Mouse (Mus musculus) Patski (cell line): ENCODE results near the gene Lrp4. TPM values are rescaled to one million over a fixed set of nuclear protein-coding genes. Genes with fewer than 3 reads are reported as not detected.

Source experiments
- ATAC-seq: fragments of 100-300 bp; one replicate; pipeline ENCODE4 v1.8.0; 2021
- CTCF ChIA-PET: fragments of 350-600 bp; sonication (Branson Sonifier 250); formaldehyde crosslinking; loops from one replicate; lab custom pipeline; 2022; ENCODE audit warnings: inconsistent platforms; lab: Charles Lee
- POLR2A ChIA-PET: fragments of 350-600 bp; sonication (Branson Sonifier 250); formaldehyde crosslinking; loops from one replicate; lab custom pipeline; 2022; ENCODE audit warnings: antibody characterized with exemption, inconsistent platforms; lab: Charles Lee
- DNase-seq: peaks from one replicate; pipeline ENCODE4 v3.0.0-alpha.2; 2011; ENCODE audit warnings: low read depth, low spot score
- H3K27me3 ChIP-seq: fragments of 371-371 bp; one replicate; pipeline ENCODE4 v1.5.1; 2021
- CTCF ChIP-seq: fragments of 100-300 bp; IDR thresholded peaks from one replicate; pipeline ENCODE4 v1.5.1; 2021
- in situ Hi-C: fragments of 300-500 bp; cut with MboI; formaldehyde crosslinking; loops from 3 replicates; pipeline ENCODE4 v1.11.1; 2018; ENCODE audit warnings: low pct_unique_long_range_greater_than_20kb, mixed read lengths
- polyA plus RNA-seq: library from polyadenylated mRNA; unstranded; gene quantifications from one replicate; pipeline ENCODE4 v1.2.3, GENCODE M21; 2021

Lrp4 gene
- polyA plus RNA-seq, result 3.4 TPM

GRCm38 (mm10) chr2:91457259-91457655, at the start of gene Lrp4:
Gene Lrp4 (plus strand): TSS chr2:91457511.
- TF ChIP-seq CTCF, result no peak

GRCm38 (mm10) chr2:91408031-91408430, 49.3 kb upstream of the Lrp4 start:
- in situ Hi-C loops, result no loop called here
- TF ChIP-seq CTCF, result no peak
- H3K27me3 ChIP-seq, result no peaks in the 10 kb centered on the region
- ChIA-PET POLR2A (no interaction called here), CTCF (interaction anchor here (1.2 kb wide), 1 partner anchor 9 kb away, joined by 5 read pairs; no protein-coding TSS in a partner anchor)
- no peak for ATAC-seq
- no peak for DNase-seq

More at GRCm38 (mm10) chr2:91457259-91457655, at the start of gene Lrp4:
- ATAC-seq (peak; percentile 26), DNase-seq (no peak)
- H3K27me3 ChIP-seq, result no peaks in the 10 kb centered on the region
- ChIA-PET POLR2A (no interaction called here), CTCF (interaction anchor here (1.9 kb wide), 1 partner anchor 24 kb away, joined by 5 read pairs; no protein-coding TSS in a partner anchor)
- in situ Hi-C loops, result no loop called here

- in situ Hi-C loops, result no loop called here
- CTCF ChIA-PET, result interaction anchor here (1.0 kb wide), 1 partner anchor 11 kb away, joined by 4 read pairs; no protein-coding TSS in a partner anchor
- DNase-seq (no peak), ATAC-seq (peak; percentile 54)
- POLR2A ChIA-PET, result no interaction called here
- TF ChIP-seq CTCF, result no peak
- no peaks in the 10 kb centered on the region for H3K27me3 ChIP-seq
These were observed 45.8 kb upstream of the Lrp4 start for GRCm38 (mm10) chr2:91411473-91411872.

- ATAC-seq (no peak), DNase-seq (no peak)
- ChIA-PET POLR2A (no interaction called here), CTCF (interaction anchor here (1.0 kb wide), 1 partner anchor 12 kb away, joined by 4 read pairs; no protein-coding TSS in a partner anchor)
- in situ Hi-C loops, result no loop called here
- no peaks in the 10 kb centered on the region for H3K27me3 ChIP-seq
- no peak for TF ChIP-seq CTCF
These were observed 45.0 kb upstream of the Lrp4 start for GRCm38 (mm10) chr2:91412361-91412760.

- DNase-seq (no peak), ATAC-seq (no peak)
- in situ Hi-C loops, result no loop called here
- ChIA-PET CTCF (no interaction called here), POLR2A (no interaction called here)
- TF ChIP-seq CTCF, result no peak
- H3K27me3 ChIP-seq, result no peaks in the 10 kb centered on the region
These were observed 43.5 kb upstream of the Lrp4 start for GRCm38 (mm10) chr2:91413811-91414210.

- H3K27me3 ChIP-seq, result no peaks in the 10 kb centered on the region
- ATAC-seq (no peak), DNase-seq (no peak)
- ChIA-PET POLR2A (no interaction called here), CTCF (interaction anchor here (1.9 kb wide), 1 partner anchor 136 kb away, joined by 5 read pairs; no protein-coding TSS in a partner anchor)
- no peak for TF ChIP-seq CTCF
- in situ Hi-C loops, result no loop called here
These were observed 35.7 kb upstream of the Lrp4 start for GRCm38 (mm10) chr2:91421641-91422040.

- CTCF ChIA-PET, result interaction anchor here (1.0 to 1.2 kb wide), 2 partner anchors 27 to 37 kb away, joined by 3 read pairs; no protein-coding TSS in a partner anchor
- in situ Hi-C loops, result no loop called here
- DNase-seq, result no peak
- no peaks in the 10 kb centered on the region for H3K27me3 ChIP-seq
- no peak for TF ChIP-seq CTCF
- ATAC-seq, result no peak
- POLR2A ChIA-PET, result no interaction called here
These were observed 33.1 kb upstream of the Lrp4 start for GRCm38 (mm10) chr2:91424061-91424720.

- CTCF ChIA-PET, result interaction anchor here (1.6 kb wide), 1 partner anchor 10 kb away, joined by 6 read pairs; no protein-coding TSS in a partner anchor
- TF ChIP-seq CTCF, result no peak
- POLR2A ChIA-PET, result interaction anchor here (0.6 kb wide), 1 partner anchor 38 kb away, joined by 3 read pairs; no protein-coding TSS in a partner anchor
These were observed 31.0 kb upstream of the Lrp4 start for GRCm38 (mm10) chr2:91426321-91426720.

GRCm38 (mm10) chr2:91429146-91429545, 28.2 kb upstream of the Lrp4 start:
- H3K27me3 ChIP-seq, result no peaks in the 10 kb centered on the region
- no peak for DNase-seq
- no peak for ATAC-seq
- in situ Hi-C loops, result no loop called here
- no peak for TF ChIP-seq CTCF
- CTCF ChIA-PET, result interaction anchor here (2.4 kb wide), 1 partner anchor 12 kb away, joined by 4 read pairs; no protein-coding TSS in a partner anchor
- POLR2A ChIA-PET, result no interaction called here

More at GRCm38 (mm10) chr2:91426321-91426720, 31.0 kb upstream of the Lrp4 start:
- in situ Hi-C loops, result no loop called here
- ATAC-seq (no peak), DNase-seq (no peak)
- no peaks in the 10 kb centered on the region for H3K27me3 ChIP-seq

GRCm38 (mm10) chr2:91429915-91430599, 27.3 kb upstream of the Lrp4 start:
- ChIA-PET CTCF (no interaction called here), POLR2A (no interaction called here)
- DNase-seq, result no peak
- in situ Hi-C loops, result no loop called here
- H3K27me3 ChIP-seq, result no peaks in the 10 kb centered on the region
- no peak for ATAC-seq
- no peak for TF ChIP-seq CTCF

- ChIA-PET POLR2A (no interaction called here), CTCF (no interaction called here)
- in situ Hi-C loops, result no loop called here
- H3K27me3 ChIP-seq, result no peaks in the 10 kb centered on the region
- no peak for DNase-seq
- TF ChIP-seq CTCF, result no peak
- ATAC-seq, result no peak
These were observed 26.8 kb upstream of the Lrp4 start for GRCm38 (mm10) chr2:91430600-91430919.
